Mouse (Mus musculus): ENCODE measurements around the gene Dip2b.

Gene Dip2b

GRCm38 (mm10) chr15:100213339-100213738 is 174.9 kb downstream of the Dip2b start:
- in situ Hi-C loops (cut with MboI, MseI) = no loop called here

- in situ Hi-C loops (cut with MboI, MseI) = no loop called here
Measured at GRCm38 (mm10) chr15:100215092-100215491, 176.6 kb downstream of the Dip2b start.

- in situ Hi-C loops (cut with MboI, MseI) = no loop called here
Measured at GRCm38 (mm10) chr15:100216173-100216572, 177.7 kb downstream of the Dip2b start.

- in situ Hi-C loops (cut with MboI, MseI) = no loop called here
Measured at GRCm38 (mm10) chr15:100218018-100218417, 179.6 kb downstream of the Dip2b start.

GRCm38 (mm10) chr15:100219396-100219795 is 180.9 kb downstream of the Dip2b start:
- in situ Hi-C loops (cut with MboI, MseI) = no loop called here

- in situ Hi-C loops (cut with MboI, MseI) = no loop called here
Measured at GRCm38 (mm10) chr15:100220916-100221315, 182.5 kb downstream of the Dip2b start.

- in situ Hi-C loops (cut with MboI, MseI) = no loop called here
Measured at GRCm38 (mm10) chr15:100225381-100225780, 186.9 kb downstream of the Dip2b start.

GRCm38 (mm10) chr15:100225891-100226290 is 187.4 kb downstream of the Dip2b start:
- in situ Hi-C loops (cut with MboI, MseI) = no loop called here

GRCm38 (mm10) chr15:100227031-100227662 is 188.7 kb downstream of the Dip2b start:
- in situ Hi-C loops (cut with MboI, MseI) = no loop called here

- in situ Hi-C loops (cut with MboI, MseI) = no loop called here
Measured at GRCm38 (mm10) chr15:100227663-100228534, 189.4 kb downstream of the Dip2b start, which contains the start of gene Atf1. TSS of gene Atf1 (plus strand) at chr15:100227819.

- in situ Hi-C loops (cut with MboI, MseI) = no loop called here
Measured at GRCm38 (mm10) chr15:100228535-100229336, 190.3 kb downstream of the Dip2b start.

- in situ Hi-C loops (cut with MboI, MseI) = no loop called here
Measured at GRCm38 (mm10) chr15:100230655-100231054, 192.2 kb downstream of the Dip2b start.

- in situ Hi-C loops (cut with MboI, MseI) = no loop called here
Measured at GRCm38 (mm10) chr15:100231616-100232525, 193.4 kb downstream of the Dip2b start.

GRCm38 (mm10) chr15:100235208-100235965 is 196.9 kb downstream of the Dip2b start:
- in situ Hi-C loops (cut with MboI, MseI) = no loop called here

- in situ Hi-C loops (cut with MboI, MseI) = no loop called here
Measured at GRCm38 (mm10) chr15:100236952-100237351, 198.5 kb downstream of the Dip2b start.

GRCm38 (mm10) chr15:100241780-100242179 is 203.3 kb downstream of the Dip2b start:
- in situ Hi-C loops (cut with MboI, MseI) = no loop called here

- in situ Hi-C loops (cut with MboI, MseI) = loop anchor here (5.0 kb wide), 1 partner anchor 74 kb away; no protein-coding TSS in a partner anchor
Measured at GRCm38 (mm10) chr15:100245951-100246350, 207.5 kb downstream of the Dip2b start.

GRCm38 (mm10) chr15:100247296-100247695 is 208.8 kb downstream of the Dip2b start:
- in situ Hi-C loops (cut with MboI, MseI) = loop anchor here (5.0 kb wide), 1 partner anchor 75 kb away; no protein-coding TSS in a partner anchor

GRCm38 (mm10) chr15:100248665-100249433 is 210.4 kb downstream of the Dip2b start:
- in situ Hi-C loops (cut with MboI, MseI) = loop anchor here (5.0 kb wide), 1 partner anchor 77 kb away; no protein-coding TSS in a partner anchor
